Mouse (Mus musculus): Measurements from ENCODE around the gene Slc12a7. TPM values are rescaled to one million over a fixed set of nuclear protein-coding genes. Genes with fewer than 3 reads are reported as not detected.
"Not testable (repeated sequence)": the region's sequence is repeated elsewhere in the genome, so short reads cannot be mapped to it uniquely, and the experiment has no call there.

The Slc12a7 gene
- total RNA-seq, 2 experiments from 2014 or later = 11.8 to 13.3 TPM

- DNase-seq (ENCODE audit: low spot score in 2 of 2) = no peak
These were observed 19.7 kb upstream of the Slc12a7 start for GRCm38 (mm10) chr13:73713204-73713603.

- DNase-seq (ENCODE audit: low spot score in 2 of 2) = no peak
These were observed 18.9 kb upstream of the Slc12a7 start for GRCm38 (mm10) chr13:73714020-73714419.

- peak; percentile 57 to 77 for DNase-seq (ENCODE audit: low spot score in 2 of 2)
These were observed 14.7 kb upstream of the Slc12a7 start for GRCm38 (mm10) chr13:73718225-73718624.

- DNase-seq (ENCODE audit: low spot score in 2 of 2) = no peak
These were observed 12.7 kb upstream of the Slc12a7 start for GRCm38 (mm10) chr13:73720241-73720640.

GRCm38 (mm10) chr13:73723081-73723668 lies 9.7 kb upstream of the Slc12a7 start:
- DNase-seq (ENCODE audit: low spot score in 2 of 2) = peak in 1 of 2 experiments; percentile 26

GRCm38 (mm10) chr13:73725315-73725714 lies 7.6 kb upstream of the Slc12a7 start:
- no peak for DNase-seq (ENCODE audit: low spot score in 2 of 2)

- DNase-seq (ENCODE audit: low spot score in 2 of 2) = no peak
These were observed 5.3 kb upstream of the Slc12a7 start for GRCm38 (mm10) chr13:73727621-73728025.

- no peak for DNase-seq (ENCODE audit: low spot score in 2 of 2)
These were observed 4.3 kb upstream of the Slc12a7 start for GRCm38 (mm10) chr13:73728633-73729032.

GRCm38 (mm10) chr13:73730913-73731312 lies 2.0 kb upstream of the Slc12a7 start:
- no peak for DNase-seq (ENCODE audit: low spot score in 2 of 2)

- DNase-seq (ENCODE audit: low spot score in 2 of 2) = no peak
These were observed 659 bp upstream of the Slc12a7 start for GRCm38 (mm10) chr13:73732235-73732634.

- DNase-seq (ENCODE audit: low spot score in 2 of 2) = no peak
These were observed 1.5 kb downstream of the Slc12a7 start for GRCm38 (mm10) chr13:73734379-73734778.

- no peak for DNase-seq (ENCODE audit: low spot score in 2 of 2)
These were observed 2.4 kb downstream of the Slc12a7 start for GRCm38 (mm10) chr13:73735270-73735669.

- no peak for DNase-seq (ENCODE audit: low spot score in 2 of 2)
These were observed 3.0 kb downstream of the Slc12a7 start for GRCm38 (mm10) chr13:73735928-73736327.

- DNase-seq (ENCODE audit: low spot score in 2 of 2) = no peak
These were observed 4.0 kb downstream of the Slc12a7 start for GRCm38 (mm10) chr13:73736943-73737342.

- DNase-seq (ENCODE audit: low spot score in 2 of 2) = not testable (repeated sequence)
These were observed 7.6 kb downstream of the Slc12a7 start for GRCm38 (mm10) chr13:73740399-73740944.

- DNase-seq (ENCODE audit: low spot score in 2 of 2) = no peak
These were observed 10.1 kb downstream of the Slc12a7 start for GRCm38 (mm10) chr13:73742944-73743343.

- DNase-seq (ENCODE audit: low spot score in 2 of 2) = no peak
These were observed 10.8 kb downstream of the Slc12a7 start for GRCm38 (mm10) chr13:73743662-73744061.

GRCm38 (mm10) chr13:73748663-73749440 lies 16.0 kb downstream of the Slc12a7 start:
- DNase-seq (ENCODE audit: low spot score in 2 of 2) = no peak

- no peak for DNase-seq (ENCODE audit: low spot score in 2 of 2)
These were observed 17.5 kb downstream of the Slc12a7 start for GRCm38 (mm10) chr13:73750435-73750834.

GRCm38 (mm10) chr13:73751284-73751683 lies 18.4 kb downstream of the Slc12a7 start:
- no peak for DNase-seq (ENCODE audit: low spot score in 2 of 2)

- DNase-seq (ENCODE audit: low spot score in 2 of 2) = no peak
These were observed 22.9 kb downstream of the Slc12a7 start for GRCm38 (mm10) chr13:73755809-73756208.

- no peak for DNase-seq (ENCODE audit: low spot score in 2 of 2)
These were observed 24.0 kb downstream of the Slc12a7 start for GRCm38 (mm10) chr13:73756916-73757315.
